Mouse (Mus musculus): ENCODE data around the gene Mrps18c. TPM values are rescaled to one million over a fixed set of nuclear protein-coding genes. Genes with fewer than 3 reads are reported as not detected.

Gene Mrps18c
- polyA plus RNA-seq, 1 experiment = 3.4 TPM

DNA sequence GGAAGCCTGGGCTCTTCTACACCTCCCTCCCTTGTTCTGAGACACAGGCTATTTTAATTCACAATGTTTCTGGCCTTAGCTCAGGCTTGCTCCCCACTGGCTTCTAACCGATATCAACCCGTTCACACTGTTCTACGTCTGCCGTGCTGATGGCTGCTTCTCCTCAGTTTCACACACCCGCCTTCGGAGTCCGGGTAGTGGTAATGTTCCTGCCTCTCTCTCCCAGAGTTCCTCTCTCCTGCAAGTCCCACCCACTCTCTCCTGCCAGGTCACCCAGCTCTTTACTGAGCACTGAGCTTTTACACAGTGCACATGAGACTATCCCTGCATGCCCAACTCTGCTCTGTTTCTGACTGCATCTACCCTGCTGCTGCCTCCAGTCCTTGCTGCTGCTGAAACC, 32.4 kb upstream of the Mrps18c start:
- Histone ChIP-seq H3K4me3 (ENCODE audit: low read depth, low read length) (no peak overlapping the region), H3K36me3 (ENCODE audit: control insufficient read depth, insufficient read depth, low read length) (peaks cover 45% of the 10 kb centered on the region), H3K27me3 (ENCODE audit: control insufficient read depth, insufficient read depth, low read length) (no peaks in the 10 kb centered on the region), H3K4me1 (ENCODE audit: control insufficient read depth, insufficient read depth, insufficient read length, low read length) (no peaks in the 10 kb centered on the region), H3K27ac (ENCODE audit: insufficient read depth, low read depth, low read length) (no peak overlapping the region)
- WGBS = 92% methylated on average over 7 of the region's 7 CpGs
- no peak for TF ChIP-seq POLR2A (IDR thresholded peaks at IDR 0.05; ENCODE audit: low read depth, low read length)
- no peak for TF ChIP-seq CTCF (IDR thresholded peaks at IDR 0.05; ENCODE audit: extremely low read depth, insufficient read length, insufficient replicate concordance, low read depth, low read length)

DNA sequence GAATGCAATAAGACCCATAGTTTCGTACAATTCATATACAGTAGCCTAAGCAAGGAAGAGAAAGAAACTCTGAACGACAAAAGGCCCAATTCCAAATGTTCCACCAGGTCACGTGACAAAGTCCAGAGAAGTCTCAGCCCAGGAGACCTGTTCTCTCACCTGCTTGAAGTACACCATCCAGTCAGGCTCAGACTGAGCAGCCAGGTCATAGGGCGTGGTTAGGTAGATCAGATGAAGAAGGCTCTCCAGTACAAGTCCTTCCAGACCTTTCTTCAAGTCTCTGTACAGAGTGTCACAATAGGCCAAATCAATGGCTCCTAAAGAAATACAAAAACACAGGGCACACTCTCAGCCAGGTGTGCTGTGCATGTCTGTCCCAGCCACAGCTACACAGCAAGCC, 26.9 kb upstream of the Mrps18c start:
- 62% methylated on average over 4 of the region's 4 CpGs for WGBS
- H3K4me1 ChIP-seq (ENCODE audit: control insufficient read depth, insufficient read depth, insufficient read length, low read length) = peaks cover 9% of the 10 kb centered on the region; the same call in 1 of the 2 replicates
- TF ChIP-seq CTCF (IDR thresholded peaks at IDR 0.05; ENCODE audit: extremely low read depth, insufficient read length, insufficient replicate concordance, low read depth, low read length) (no peak), POLR2A (IDR thresholded peaks at IDR 0.05; ENCODE audit: low read depth, low read length) (no peak)

DNA sequence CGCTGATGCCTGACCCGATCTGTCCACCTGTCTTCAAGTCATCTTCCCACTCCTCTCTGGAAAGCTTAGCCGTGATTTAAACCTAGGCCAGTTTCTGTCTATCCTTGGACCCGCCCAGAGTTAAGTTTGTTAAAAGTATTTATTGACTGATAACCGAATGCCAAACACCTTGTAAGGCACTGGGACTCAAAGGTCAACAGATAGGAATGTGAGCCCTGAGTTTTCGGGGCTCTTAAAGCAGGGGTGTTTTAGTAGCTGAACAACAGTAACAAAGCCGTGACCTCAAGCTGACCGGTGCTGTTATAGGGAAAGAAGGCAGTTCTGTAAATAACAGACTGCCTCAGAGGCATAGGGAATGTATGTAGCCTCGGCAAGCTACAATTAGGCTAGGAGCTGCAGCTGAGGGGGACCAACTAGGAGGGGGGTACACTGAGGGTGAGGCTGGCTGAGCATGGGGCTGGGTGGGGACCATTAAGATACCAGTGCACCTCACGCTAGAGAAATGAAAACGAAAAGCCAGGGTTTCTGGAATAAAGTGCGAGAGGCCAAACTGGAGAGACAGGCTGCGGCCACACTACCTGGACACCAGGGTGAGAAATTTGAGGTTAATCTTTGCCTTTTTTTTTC, 22.5 kb upstream of the Mrps18c start:
- Histone ChIP-seq H3K4me3 (ENCODE audit: low read depth, low read length) (no peak overlapping the region), H3K27ac (ENCODE audit: insufficient read depth, low read depth, low read length) (no peak overlapping the region), H3K27me3 (ENCODE audit: control insufficient read depth, insufficient read depth, low read length) (no peaks in the 10 kb centered on the region), H3K4me1 (ENCODE audit: control insufficient read depth, insufficient read depth, insufficient read length, low read length) (peaks cover 9% of the 10 kb centered on the region; the same call in 1 of the 2 replicates), H3K36me3 (ENCODE audit: control insufficient read depth, insufficient read depth, low read length) (peaks cover 16% of the 10 kb centered on the region)
- TF ChIP-seq POLR2A (IDR thresholded peaks at IDR 0.05; ENCODE audit: low read depth, low read length) = no peak
- no peak for TF ChIP-seq CTCF (IDR thresholded peaks at IDR 0.05; ENCODE audit: extremely low read depth, insufficient read length, insufficient replicate concordance, low read depth, low read length)
- WGBS = 36% methylated on average over 13 of the region's 13 CpGs

More for the DNA sequence above, 26.9 kb upstream of the Mrps18c start:
- Histone ChIP-seq H3K27ac (ENCODE audit: insufficient read depth, low read depth, low read length) (no peak overlapping the region), H3K27me3 (ENCODE audit: control insufficient read depth, insufficient read depth, low read length) (no peaks in the 10 kb centered on the region), H3K4me3 (ENCODE audit: low read depth, low read length) (no peak overlapping the region), H3K36me3 (ENCODE audit: control insufficient read depth, insufficient read depth, low read length) (peaks cover 29% of the 10 kb centered on the region)

- TF ChIP-seq CTCF (IDR thresholded peaks at IDR 0.05; ENCODE audit: extremely low read depth, insufficient read length, insufficient replicate concordance, low read depth, low read length) = no peak
- no peak for TF ChIP-seq POLR2A (IDR thresholded peaks at IDR 0.05; ENCODE audit: low read depth, low read length)
- H3K4me3 ChIP-seq (ENCODE audit: low read depth, low read length) = no peak overlapping the region
- H3K27ac ChIP-seq (ENCODE audit: insufficient read depth, low read depth, low read length) = no peak overlapping the region
- peaks cover 7% of the 10 kb centered on the region; the same call in 1 of the 2 replicates for H3K4me1 ChIP-seq (ENCODE audit: control insufficient read depth, insufficient read depth, insufficient read length, low read length)
- 82% methylated on average over 5 of the region's 5 CpGs for WGBS
- H3K36me3 ChIP-seq (ENCODE audit: control insufficient read depth, insufficient read depth, low read length) = peaks cover 18% of the 10 kb centered on the region
- no peaks in the 10 kb centered on the region for H3K27me3 ChIP-seq (ENCODE audit: control insufficient read depth, insufficient read depth, low read length)
Measured at GRCm38 (mm10) chr5:100776900-100777299, 21.5 kb upstream of the Mrps18c start.

DNA sequence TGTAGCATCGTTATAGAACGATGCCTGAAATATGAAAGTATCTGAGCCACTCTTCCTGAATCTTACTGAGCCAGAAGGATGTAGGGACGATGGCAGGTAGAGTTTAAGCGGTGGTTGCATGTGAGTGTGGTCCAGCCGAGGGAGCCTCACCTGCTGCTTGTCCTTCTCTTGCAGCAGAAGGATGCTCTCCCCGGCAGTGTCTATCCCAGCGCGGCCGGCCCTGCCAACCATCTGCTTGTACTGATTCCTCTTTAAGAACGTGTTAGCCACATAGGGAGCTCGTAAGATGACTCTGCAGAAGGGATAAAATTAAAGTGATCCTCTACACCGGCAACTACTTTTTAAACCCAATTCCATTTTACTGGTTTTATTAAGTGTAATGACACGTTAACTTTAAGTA, 19.4 kb upstream of the Mrps18c start:
- peaks cover 5% of the 10 kb centered on the region; the same call in 1 of the 2 replicates for H3K4me1 ChIP-seq (ENCODE audit: control insufficient read depth, insufficient read depth, insufficient read length, low read length)
- H3K27me3 ChIP-seq (ENCODE audit: control insufficient read depth, insufficient read depth, low read length) = no peaks in the 10 kb centered on the region
- H3K36me3 ChIP-seq (ENCODE audit: control insufficient read depth, insufficient read depth, low read length) = peaks cover 13% of the 10 kb centered on the region
- no peak overlapping the region for H3K4me3 ChIP-seq (ENCODE audit: low read depth, low read length)
- TF ChIP-seq POLR2A (IDR thresholded peaks at IDR 0.05; ENCODE audit: low read depth, low read length) (no peak), CTCF (IDR thresholded peaks at IDR 0.05; ENCODE audit: extremely low read depth, insufficient read length, insufficient replicate concordance, low read depth, low read length) (no peak)
- WGBS = 97% methylated on average over 13 of the region's 13 CpGs
- no peak overlapping the region for H3K27ac ChIP-seq (ENCODE audit: insufficient read depth, low read depth, low read length)

GRCm38 (mm10) chr5:100787527-100787926, 10.9 kb upstream of the Mrps18c start:
- Histone ChIP-seq H3K27me3 (ENCODE audit: control insufficient read depth, insufficient read depth, low read length) (no peaks in the 10 kb centered on the region), H3K4me3 (ENCODE audit: low read depth, low read length) (no peak overlapping the region), H3K27ac (ENCODE audit: insufficient read depth, low read depth, low read length) (no peak overlapping the region), H3K36me3 (ENCODE audit: control insufficient read depth, insufficient read depth, low read length) (peaks cover 38% of the 10 kb centered on the region), H3K4me1 (ENCODE audit: control insufficient read depth, insufficient read depth, insufficient read length, low read length) (no peaks in the 10 kb centered on the region)
- TF ChIP-seq CTCF (IDR thresholded peaks at IDR 0.05; ENCODE audit: extremely low read depth, insufficient read length, insufficient replicate concordance, low read depth, low read length) = no peak
- no peak for TF ChIP-seq POLR2A (IDR thresholded peaks at IDR 0.05; ENCODE audit: low read depth, low read length)
- WGBS = 94% methylated on average over 9 of the region's 9 CpGs

DNA sequence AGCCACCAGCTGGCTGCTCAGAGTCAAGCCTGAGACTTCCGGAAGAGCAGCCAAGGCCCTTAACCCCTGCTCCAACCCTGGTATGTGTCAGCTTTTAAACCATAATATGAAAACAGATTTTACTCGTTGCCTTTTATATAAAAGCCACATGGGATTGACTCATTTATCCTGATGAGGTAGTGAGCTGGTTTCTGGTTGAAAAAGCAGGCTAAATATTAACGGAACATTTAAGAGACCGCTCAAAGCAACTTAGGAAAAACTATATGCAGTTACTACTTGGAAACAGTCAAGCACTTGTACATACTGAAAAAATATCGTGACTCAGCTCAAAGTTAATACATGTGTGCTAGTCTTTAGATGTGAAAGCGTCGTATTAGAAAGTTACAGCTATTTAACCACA, 6.2 kb upstream of the Mrps18c start:
- peaks cover 31% of the 10 kb centered on the region for H3K36me3 ChIP-seq (ENCODE audit: control insufficient read depth, insufficient read depth, low read length)
- no peaks in the 10 kb centered on the region for H3K4me1 ChIP-seq (ENCODE audit: control insufficient read depth, insufficient read depth, insufficient read length, low read length)
- 86% methylated on average over 7 of the region's 7 CpGs for WGBS
- H3K27me3 ChIP-seq (ENCODE audit: control insufficient read depth, insufficient read depth, low read length) = no peaks in the 10 kb centered on the region
- H3K4me3 ChIP-seq (ENCODE audit: low read depth, low read length) = no peak overlapping the region
- H3K27ac ChIP-seq (ENCODE audit: insufficient read depth, low read depth, low read length) = no peak overlapping the region
- TF ChIP-seq CTCF (IDR thresholded peaks at IDR 0.05; ENCODE audit: extremely low read depth, insufficient read length, insufficient replicate concordance, low read depth, low read length) = no peak
